ENCODE assay signal across 8 mouse cellular contexts in genomic region chr5:123572357-123573186, GRCm38 (mm10). TPM values are rescaled to one million over a fixed set of nuclear protein-coding genes. Genes with fewer than 3 reads are reported as not detected.
A peak's percentile ranks its signal among the peaks of the same experiment; 100 is the strongest.
DNase-seq lines count a peak whose midpoint lies in the region; ATAC-seq and TF ChIP-seq lines count a peak whose summit lies in the region.

Gene Vps33a, minus strand, starts transcription at chr5:123573038.

- H3K36me3 ChIP-seq in hindbrain, embryonic 10.5 days: peaks cover 34% of the 10 kb centered on the region
- H3K36me3 ChIP-seq in lung, postnatal 0 days (ENCODE audit: insufficient read depth, low read length): peaks cover 5% of the 10 kb centered on the region; the same call in 1 of the 2 replicates

- TF ChIP-seq CTCF in lung, postnatal 0 days (IDR thresholded peaks at IDR 0.05): 0 out of 2 replicates have a peak, but pooled peaks have one; percentile 9

- ATAC-seq in frontal cortex, adult (ENCODE audit: low TSS enrichment): peak; percentile 93
- ATAC-seq in lung, postnatal 0 days: peak; percentile 98

- no peaks in the 10 kb centered on the region for H3K9me3 ChIP-seq in hindbrain, embryonic 10.5 days
- no peaks in the 10 kb centered on the region for H3K9me3 ChIP-seq in lung, postnatal 0 days (ENCODE audit: low read length)

- TF ChIP-seq EP300 in lung, postnatal 0 days (IDR thresholded peaks at IDR 0.05): no peak

- peak within 1 kb of the TSS; percentile 71 for H3K4me3 ChIP-seq in hindbrain, embryonic 10.5 days
- H3K4me3 ChIP-seq in lung, postnatal 0 days (ENCODE audit: low read depth, low read length): peak within 1 kb of the TSS; percentile 91

- peaks cover 11% of the 10 kb centered on the region for H3K4me1 ChIP-seq in hindbrain, embryonic 10.5 days (replicated peaks)
- H3K4me1 ChIP-seq in lung, postnatal 0 days (ENCODE audit: insufficient read depth, low read depth, low read length): no peaks in the 10 kb centered on the region

- H3K27ac ChIP-seq in hindbrain, embryonic 10.5 days: peak within 1 kb of the TSS; percentile 87
- peak within 1 kb of the TSS; percentile 66 for H3K27ac ChIP-seq in lung, postnatal 0 days (ENCODE audit: low read length)

- peak within 1 kb of the TSS; percentile 76 for H3K9ac ChIP-seq in lung, postnatal 0 days (replicated peaks; ENCODE audit: low read depth)

- H3K27me3 ChIP-seq in hindbrain, embryonic 10.5 days (ENCODE audit: insufficient read depth, poor library complexity, severe bottlenecking): no peaks in the 10 kb centered on the region
- no peaks in the 10 kb centered on the region for H3K27me3 ChIP-seq in lung, postnatal 0 days (replicated peaks; ENCODE audit: insufficient read depth, low read length)

- H3K4me2 ChIP-seq in lung, postnatal 0 days (replicated peaks; ENCODE audit: low read depth, low read length): peak within 1 kb of the TSS; percentile 69

- DNase-seq in MN1 (ENCODE audit: low spot score): peak; percentile 98
- peak; percentile 98 for DNase-seq in cerebellum, adult 9-10 months
- DNase-seq in hindbrain, embryonic 10.5 days (ENCODE audit: low spot score): peak; percentile 98
- peak; percentile 98 for DNase-seq in layer of hippocampus, adult 9-11 months
- DNase-seq in lung, postnatal 0 days (ENCODE audit: low spot score): peak; percentile 99
- DNase-seq in ovary, postnatal 14 days (ENCODE audit: low spot score): peak; percentile 97
- DNase-seq in thymus, postnatal 14 days: peak; percentile 98

- under 1% methylated on average over 54 of the region's 54 CpGs for WGBS in hindbrain, embryonic 10.5 days
- under 1% methylated on average over 51 of the region's 54 CpGs for WGBS in lung, postnatal 0 days

RNA-seq across cellular contexts. Expression of gene Vps33a, which starts in this region (rescaled TPM):
- 35.8 and 37.6 TPM in 2 replicates for polyA plus RNA-seq in hindbrain, embryonic 10.5 days (2016; fragmentation: Nextera tagmentation; extraction: Ambion mirVana)
- 18.9 and 19.4 TPM in 2 replicates for polyA plus RNA-seq in lung, postnatal 0 days (2015; fragmentation: Nextera tagmentation; extraction: Ambion mirVana)

Comparison
In these comparisons a context has a peak if more than half of its experiments do, and no peak if none do; other contexts are left out.
1. Peak in every context shown above with its lines: DNase-seq, ATAC-seq, H3K4me3 ChIP-seq and H3K27ac ChIP-seq.